Mouse (Mus musculus) neural tube, embryonic 14.5 days (tissue): ENCODE results near the gene Marc1. TPM values are rescaled to one million over a fixed set of nuclear protein-coding genes. Genes with fewer than 3 reads are reported as not detected.

Experiments
- ATAC-seq: fragments of 200-750 bp; cut with Nextera tagmentation; 2 replicates; pipeline ENCODE4 v1.8.0; 2017; ENCODE audit warnings: low read depth, mild to moderate bottlenecking, moderate TSS enrichment, moderate library complexity
- H3K27ac ChIP-seq: fragments of 300-500 bp; sonication (generic); 2 replicates; pipeline ENCODE4 v1.5.1; 2014; ENCODE audit warnings: low read depth, mild to moderate bottlenecking, control low read depth, low read length, moderate library complexity, mixed read lengths
- H3K27me3 ChIP-seq: fragments of 300-500 bp; sonication (generic); 2 replicates; pipeline ENCODE4 v1.6.1; 2014; ENCODE audit warnings: low read length; ENCODE audit not compliant: control insufficient read depth, insufficient read depth
- H3K36me3 ChIP-seq: fragments of 300-500 bp; sonication (generic); 2 replicates; pipeline ENCODE4 v1.6.1; 2014; ENCODE audit warnings: low read length, mixed read lengths; ENCODE audit not compliant: control insufficient read depth, insufficient read depth
- H3K4me1 ChIP-seq: fragments of 300-500 bp; sonication (generic); 2 replicates; pipeline ENCODE4 v1.6.1; 2014; ENCODE audit warnings: low read length; ENCODE audit not compliant: control insufficient read depth, insufficient read depth
- H3K4me2 ChIP-seq: fragments of 300-500 bp; sonication (generic); 2 replicates; pipeline ENCODE4 v1.6.1; 2014; ENCODE audit warnings: mild to moderate bottlenecking, low read depth, low read length, control low read depth
- H3K4me3 ChIP-seq: fragments of 300-500 bp; sonication (generic); 2 replicates; pipeline ENCODE4 v1.5.1; 2014; ENCODE audit warnings: low read depth, low read length, control low read depth, mixed read lengths
- H3K9ac ChIP-seq: fragments of 300-500 bp; sonication (generic); replicated peaks from 2 replicates; pipeline ENCODE4 v1.6.1; 2014; ENCODE audit warnings: low read depth, mild to moderate bottlenecking, control low read depth, low read length, mixed read lengths
- H3K9me3 ChIP-seq: fragments of 300-500 bp; sonication (generic); 2 replicates; pipeline ENCODE4 v1.6.1; 2016; ENCODE audit warnings: low read length; ENCODE audit not compliant: control insufficient read depth
- WGBS: fragments of 180-500 bp; shearing (Covaris S2); extraction: QIAGEN DNeasy Blood & Tissue Kit; methylation state at CpG from one replicate; pipeline ENCODE4 v1.1.7; 2014; 5-methylcytosine and 5-hydroxymethylcytosine counted together
- polyA plus RNA-seq: library from polyadenylated mRNA; unstranded; fragments of >200 nt; fragmentation: Nextera tagmentation; extraction: Ambion mirVana; gene quantifications from 2 replicates; pipeline ENCODE4 v1.2.1, GENCODE M21; 2014

Marc1 gene
- polyA plus RNA-seq, 1 experiment from 2014 or later: 0.21 TPM

- 91% methylated on average over 8 of the region's 8 CpGs for WGBS
Measured at GRCm38 (mm10) chr1:184829897-184830296, 18.8 kb upstream of the Marc1 start.

GRCm38 (mm10) chr1:184827175-184827701 lies 16.1 kb upstream of the Marc1 start:
- Histone ChIP-seq H3K9me3 (no peaks in the 10 kb centered on the region), H3K9ac (0 out of 2 replicates have a peak overlapping the region, but pooled peaks have one; percentile 25), H3K36me3 (no peaks in the 10 kb centered on the region), H3K4me1 (no peaks in the 10 kb centered on the region), H3K27me3 (no peaks in the 10 kb centered on the region), H3K4me2 (peak overlapping the region; percentile 38), H3K4me3 (peak overlapping the region; percentile 9; the same call in 1 of the 2 replicates), H3K27ac (peak overlapping the region; percentile 48; the same call in 1 of the 2 replicates)
- WGBS: 27% methylated on average over 23 of the region's 23 CpGs
- ATAC-seq: no peak

More at GRCm38 (mm10) chr1:184829897-184830296, 18.8 kb upstream of the Marc1 start:
- no peaks in the 10 kb centered on the region for H3K9me3 ChIP-seq
- H3K36me3 ChIP-seq: no peaks in the 10 kb centered on the region
- H3K4me1 ChIP-seq: no peaks in the 10 kb centered on the region
- no peak overlapping the region for H3K4me3 ChIP-seq
- no peak overlapping the region for H3K9ac ChIP-seq
- H3K27me3 ChIP-seq: no peaks in the 10 kb centered on the region
- H3K4me2 ChIP-seq: no peak overlapping the region
- no peak for ATAC-seq
- no peak overlapping the region for H3K27ac ChIP-seq

DNA sequence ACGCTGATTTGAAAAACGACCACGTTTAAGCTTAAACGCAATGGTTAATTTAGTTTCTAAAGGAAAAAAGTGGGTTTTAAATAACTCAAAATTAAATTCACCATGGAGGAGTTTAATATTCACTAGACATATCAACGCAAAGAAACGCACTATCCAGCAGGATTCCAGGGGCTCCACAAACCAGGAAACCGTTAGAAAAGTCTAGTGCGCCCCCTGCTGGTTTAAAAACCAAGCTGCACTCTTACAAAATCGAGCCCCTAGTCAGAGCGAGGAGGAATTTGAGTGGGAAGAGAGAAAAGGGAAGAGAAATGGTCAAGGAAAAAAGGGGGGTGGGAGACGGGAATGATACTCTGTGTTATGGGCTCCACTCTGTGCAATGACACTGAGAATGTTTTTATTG lies 14.0 kb upstream of the Marc1 start:
- Histone ChIP-seq H3K4me3 (no peak overlapping the region), H3K27ac (no peak overlapping the region), H3K36me3 (no peaks in the 10 kb centered on the region), H3K4me1 (no peaks in the 10 kb centered on the region), H3K9ac (no peak overlapping the region), H3K9me3 (no peaks in the 10 kb centered on the region), H3K27me3 (no peaks in the 10 kb centered on the region), H3K4me2 (peak overlapping the region; percentile 23; the same call in 1 of the 2 replicates)
- 23% methylated on average over 11 of the region's 11 CpGs for WGBS
- peak; percentile 50; the same call in 1 of the 2 replicates for ATAC-seq

- no peak overlapping the region for H3K9ac ChIP-seq
- H3K36me3 ChIP-seq: no peaks in the 10 kb centered on the region
- no peak overlapping the region for H3K4me3 ChIP-seq
- 3% methylated on average over 12 of the region's 12 CpGs for WGBS
- no peaks in the 10 kb centered on the region for H3K4me1 ChIP-seq
- no peaks in the 10 kb centered on the region for H3K9me3 ChIP-seq
- ATAC-seq: peak; percentile 87
- H3K27ac ChIP-seq: no peak overlapping the region
- peak overlapping the region; percentile 23; the same call in 1 of the 2 replicates for H3K4me2 ChIP-seq
- H3K27me3 ChIP-seq: no peaks in the 10 kb centered on the region
Measured at GRCm38 (mm10) chr1:184824439-184824851, 13.3 kb upstream of the Marc1 start.

DNA sequence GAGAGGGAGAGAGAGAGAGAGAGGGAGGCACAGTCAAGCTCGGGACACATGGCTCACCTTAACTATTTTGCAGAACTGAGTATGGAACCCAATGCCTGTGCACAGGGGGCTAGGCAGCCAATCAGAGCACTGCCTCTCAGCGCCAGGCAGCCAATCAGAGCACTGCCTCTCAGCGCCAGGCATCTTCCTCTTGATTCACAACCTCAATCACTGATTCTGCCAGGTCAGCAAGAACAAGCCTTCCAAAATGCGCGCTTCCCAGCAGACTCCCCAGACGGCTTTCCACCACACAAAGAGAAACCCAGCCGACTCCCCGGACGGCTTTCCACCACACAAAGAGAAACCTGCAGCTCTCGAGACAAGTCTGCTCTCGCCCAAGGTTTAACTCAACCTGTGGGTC lies 11.6 kb upstream of the Marc1 start:
- H3K36me3 ChIP-seq: no peaks in the 10 kb centered on the region
- ATAC-seq: peak; percentile 80
- peak overlapping the region; percentile 16; the same call in 1 of the 2 replicates for H3K27ac ChIP-seq
- no peaks in the 10 kb centered on the region for H3K4me1 ChIP-seq
- no peaks in the 10 kb centered on the region for H3K27me3 ChIP-seq
- H3K4me3 ChIP-seq: no peak overlapping the region
- peak overlapping the region; percentile 38 for H3K4me2 ChIP-seq
- no peaks in the 10 kb centered on the region for H3K9me3 ChIP-seq
- WGBS: 9% methylated on average over 11 of the region's 11 CpGs
- H3K9ac ChIP-seq: no peak overlapping the region

- Histone ChIP-seq H3K9ac (no peak overlapping the region), H3K4me3 (no peak overlapping the region), H3K4me1 (no peaks in the 10 kb centered on the region), H3K9me3 (no peaks in the 10 kb centered on the region), H3K4me2 (no peak overlapping the region), H3K36me3 (no peaks in the 10 kb centered on the region), H3K27me3 (no peaks in the 10 kb centered on the region), H3K27ac (no peak overlapping the region)
- ATAC-seq: no peak
- 85% methylated on average over 6 of the region's 6 CpGs for WGBS
Measured at GRCm38 (mm10) chr1:184817768-184818167, 6.7 kb upstream of the Marc1 start.

- Histone ChIP-seq H3K27ac (no peak overlapping the region), H3K27me3 (no peaks in the 10 kb centered on the region; the same call in 1 of the 2 replicates), H3K4me3 (no peak overlapping the region), H3K9me3 (no peaks in the 10 kb centered on the region), H3K4me2 (no peak overlapping the region), H3K36me3 (no peaks in the 10 kb centered on the region), H3K4me1 (peaks cover 6% of the 10 kb centered on the region; the same call in 1 of the 2 replicates), H3K9ac (no peak overlapping the region)
- ATAC-seq: no peak
- WGBS: 80% methylated on average over 8 of the region's 8 CpGs
Measured at GRCm38 (mm10) chr1:184811716-184812250, 670 bp upstream of the Marc1 start.

DNA sequence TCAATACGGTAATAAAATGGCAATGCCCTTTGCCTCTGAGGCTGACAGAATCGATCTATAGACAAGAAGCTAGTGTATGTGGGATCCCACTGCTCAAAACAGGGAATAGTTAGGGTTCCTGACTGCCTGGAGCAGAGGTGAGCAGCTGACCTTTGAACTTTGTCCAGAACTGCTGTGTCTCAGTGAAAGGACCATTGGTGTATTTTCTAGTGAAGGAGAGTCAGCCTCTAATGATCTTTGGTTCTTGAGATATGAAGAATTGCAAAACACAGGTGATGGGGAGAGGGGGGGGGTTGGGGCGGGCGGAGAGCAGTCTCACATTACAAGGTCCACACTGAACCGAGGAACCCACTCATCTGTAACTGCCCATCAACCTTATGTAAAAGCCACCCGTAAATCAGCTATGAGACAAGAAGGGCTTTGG lies 1.5 kb downstream of the Marc1 start:
- Histone ChIP-seq H3K27ac (no peak overlapping the region), H3K9ac (no peak overlapping the region), H3K27me3 (no peaks in the 10 kb centered on the region; the same call in 1 of the 2 replicates), H3K4me3 (no peak overlapping the region), H3K4me2 (no peak overlapping the region), H3K9me3 (no peaks in the 10 kb centered on the region), H3K4me1 (peaks cover 6% of the 10 kb centered on the region; the same call in 1 of the 2 replicates), H3K36me3 (no peaks in the 10 kb centered on the region)
- ATAC-seq: no peak
- WGBS: 61% methylated on average over 6 of the region's 6 CpGs

GRCm38 (mm10) chr1:184808418-184809012 lies 2.6 kb downstream of the Marc1 start:
- no peak overlapping the region for H3K9ac ChIP-seq
- no peak overlapping the region for H3K4me2 ChIP-seq
- no peaks in the 10 kb centered on the region for H3K36me3 ChIP-seq
- ATAC-seq: no peak
- H3K27me3 ChIP-seq: no peaks in the 10 kb centered on the region; the same call in 1 of the 2 replicates
- peaks cover 6% of the 10 kb centered on the region; the same call in 1 of the 2 replicates for H3K4me1 ChIP-seq
- H3K9me3 ChIP-seq: no peaks in the 10 kb centered on the region
- H3K27ac ChIP-seq: no peak overlapping the region
- no peak overlapping the region for H3K4me3 ChIP-seq
- 91% methylated on average over 17 of the region's 17 CpGs for WGBS
